Mouse (Mus musculus) E14TG2a.4 (cell line): ENCODE results near the gene Yjefn3.

Source experiments
- H3K27me3 ChIP-seq: 2 replicates; pipeline ENCODE4 v1.6.1; 2014; ENCODE audit warnings: low read length, control low read depth; ENCODE audit not compliant: insufficient read depth
- H3K36me3 ChIP-seq: 2 replicates; pipeline ENCODE4 v1.6.1; 2014; ENCODE audit warnings: low read length, control low read depth; ENCODE audit not compliant: insufficient read depth
- H3K4me1 ChIP-seq: replicated peaks from 2 replicates; pipeline ENCODE4 v1.6.1; 2014; ENCODE audit warnings: low read depth, low read length, control low read depth
- H3K4me3 ChIP-seq: replicated peaks from 2 replicates; pipeline ENCODE4 v1.5.1; 2014; ENCODE audit warnings: mild to moderate bottlenecking, low read length
- H3K9me3 ChIP-seq: 2 replicates; pipeline ENCODE4 v1.6.1; 2014; ENCODE audit warnings: low read length, control low read depth
- CTCF ChIP-seq: conservative IDR thresholded peaks from 2 replicates; pipeline ENCODE4 v1.5.1; 2014; ENCODE audit warnings: low read length
- NANOG ChIP-seq: IDR thresholded peaks from 2 replicates; pipeline ENCODE4 v1.6.1; 2014; ENCODE audit warnings: borderline replicate concordance, low read length, mixed read lengths
- POU5F1 ChIP-seq: IDR thresholded peaks from 2 replicates; pipeline ENCODE4 v1.6.1; 2014; ENCODE audit warnings: low read length, borderline replicate concordance

Yjefn3 gene

GRCm38 (mm10) chr8:69935431-69935830 is 32.9 kb upstream of the Yjefn3 start:
- Histone ChIP-seq H3K4me3 (peak overlapping the region; percentile 65), H3K4me1 (peaks cover 92% of the 10 kb centered on the region), H3K36me3 (peaks cover 77% of the 10 kb centered on the region), H3K27me3 (no peaks in the 10 kb centered on the region), H3K9me3 (no peaks in the 10 kb centered on the region)
- TF ChIP-seq NANOG, result no peak
- no peak for TF ChIP-seq CTCF
- no peak for TF ChIP-seq POU5F1

GRCm38 (mm10) chr8:69934582-69934981 is 32.1 kb upstream of the Yjefn3 start:
- TF ChIP-seq POU5F1, result no peak
- no peak for TF ChIP-seq CTCF
- no peak for TF ChIP-seq NANOG

GRCm38 (mm10) chr8:69933811-69934210 is 31.3 kb upstream of the Yjefn3 start:
- peaks cover 86% of the 10 kb centered on the region for H3K4me1 ChIP-seq
- peaks cover 78% of the 10 kb centered on the region for H3K36me3 ChIP-seq
- no peaks in the 10 kb centered on the region for H3K9me3 ChIP-seq
- no peak overlapping the region for H3K4me3 ChIP-seq
- no peak for TF ChIP-seq NANOG
- TF ChIP-seq CTCF, result no peak
- TF ChIP-seq POU5F1, result no peak
- no peaks in the 10 kb centered on the region for H3K27me3 ChIP-seq

More at GRCm38 (mm10) chr8:69934582-69934981, 32.1 kb upstream of the Yjefn3 start:
- no peaks in the 10 kb centered on the region for H3K9me3 ChIP-seq
- H3K36me3 ChIP-seq, result peaks cover 75% of the 10 kb centered on the region
- H3K4me1 ChIP-seq, result peaks cover 86% of the 10 kb centered on the region
- peak overlapping the region; percentile 65 for H3K4me3 ChIP-seq
- no peaks in the 10 kb centered on the region for H3K27me3 ChIP-seq

- TF ChIP-seq NANOG (no peak), POU5F1 (no peak), CTCF (no peak)
Observed at GRCm38 (mm10) chr8:69926901-69927300, 24.4 kb upstream of the Yjefn3 start.

GRCm38 (mm10) chr8:69923986-69924385 is 21.5 kb upstream of the Yjefn3 start:
- no peaks in the 10 kb centered on the region for H3K9me3 ChIP-seq
- H3K4me1 ChIP-seq, result peaks cover 99% of the 10 kb centered on the region
- no peaks in the 10 kb centered on the region for H3K27me3 ChIP-seq
- no peak overlapping the region for H3K4me3 ChIP-seq
- peaks cover 88% of the 10 kb centered on the region for H3K36me3 ChIP-seq
- TF ChIP-seq POU5F1 (no peak), CTCF (no peak), NANOG (no peak)

More at GRCm38 (mm10) chr8:69926901-69927300, 24.4 kb upstream of the Yjefn3 start:
- Histone ChIP-seq H3K36me3 (peaks cover 93% of the 10 kb centered on the region), H3K4me1 (peaks cover 87% of the 10 kb centered on the region), H3K4me3 (no peak overlapping the region), H3K9me3 (no peaks in the 10 kb centered on the region), H3K27me3 (no peaks in the 10 kb centered on the region)

GRCm38 (mm10) chr8:69921141-69921540 is 18.6 kb upstream of the Yjefn3 start:
- peak overlapping the region; percentile 39 for H3K4me3 ChIP-seq
- no peaks in the 10 kb centered on the region for H3K9me3 ChIP-seq
- peaks cover 87% of the 10 kb centered on the region for H3K36me3 ChIP-seq
- peaks cover 96% of the 10 kb centered on the region for H3K4me1 ChIP-seq
- TF ChIP-seq CTCF (no peak), NANOG (no peak), POU5F1 (no peak)
- H3K27me3 ChIP-seq, result no peaks in the 10 kb centered on the region

- no peak for TF ChIP-seq POU5F1
- no peak for TF ChIP-seq CTCF
- no peak for TF ChIP-seq NANOG
- H3K4me1 ChIP-seq, result peaks cover 96% of the 10 kb centered on the region
- peak overlapping the region; percentile 39; the same call in 1 of the 2 replicates for H3K4me3 ChIP-seq
- no peaks in the 10 kb centered on the region for H3K27me3 ChIP-seq
- H3K36me3 ChIP-seq, result peaks cover 87% of the 10 kb centered on the region
- H3K9me3 ChIP-seq, result no peaks in the 10 kb centered on the region
Observed at GRCm38 (mm10) chr8:69919876-69920662, 17.6 kb upstream of the Yjefn3 start.

- TF ChIP-seq CTCF (peak; percentile 78), NANOG (no peak)
- Histone ChIP-seq H3K27me3 (no peaks in the 10 kb centered on the region), H3K36me3 (peaks cover 89% of the 10 kb centered on the region), H3K9me3 (no peaks in the 10 kb centered on the region), H3K4me3 (no peak overlapping the region), H3K4me1 (peaks cover 97% of the 10 kb centered on the region)
Observed at GRCm38 (mm10) chr8:69919010-69919409, 16.5 kb upstream of the Yjefn3 start.
